Mouse (Mus musculus): Measurements from ENCODE around the gene Sh3bgrl2. TPM values are rescaled to one million over a fixed set of nuclear protein-coding genes. Genes with fewer than 3 reads are reported as not detected.
"Not testable (repeated sequence)": the region's sequence is repeated elsewhere in the genome, so short reads cannot be mapped to it uniquely, and the experiment has no call there.

Gene Sh3bgrl2
- polyA plus RNA-seq (2012; ENCODE audit: insufficient read depth, insufficient read length, low replicate concordance, missing spikeins), result not detected in 2 replicates

- peak within 1 kb of the TSS; percentile 58 for H3K4me3 ChIP-seq (ENCODE audit: insufficient read depth, low read depth, low read length)
- TF ChIP-seq CTCF (IDR thresholded peaks at IDR 0.05; ENCODE audit: insufficient read depth, low read depth, low read length) (no peak), POLR2A (IDR thresholded peaks at IDR 0.05; ENCODE audit: insufficient read depth, low read depth, low read length) (peak; percentile 86; the same call in 1 of the 2 replicates)
- peaks cover 15% of the 10 kb centered on the region for H3K4me1 ChIP-seq (ENCODE audit: control insufficient read depth, insufficient read depth, low read length)
- WGBS, result 2% methylated on average over 76 of the region's 76 CpGs
- peak within 1 kb of the TSS; percentile 43 for H3K27ac ChIP-seq (ENCODE audit: insufficient read depth, low read depth, low read length)
These were observed at the start of gene Sh3bgrl2 for GRCm38 (mm10) chr9:83547830-83548689. Gene Sh3bgrl2, plus strand, starts transcription at chr9:83548327.

- 65% methylated on average over 5 of the region's 5 CpGs for WGBS
- H3K4me3 ChIP-seq (ENCODE audit: insufficient read depth, low read depth, low read length); H3K4me1 ChIP-seq (ENCODE audit: control insufficient read depth, insufficient read depth, low read length); H3K27ac ChIP-seq (ENCODE audit: insufficient read depth, low read depth, low read length): not testable (repeated sequence)
These were observed 29.0 kb upstream of the Sh3bgrl2 start for GRCm38 (mm10) chr9:83519081-83519480.

- H3K4me1 ChIP-seq (ENCODE audit: control insufficient read depth, insufficient read depth, low read length), result peaks cover 4% of the 10 kb centered on the region; the same call in 1 of the 2 replicates
- no peak overlapping the region for H3K27ac ChIP-seq (ENCODE audit: insufficient read depth, low read depth, low read length)
- no peak overlapping the region for H3K4me3 ChIP-seq (ENCODE audit: insufficient read depth, low read depth, low read length)
- TF ChIP-seq CTCF (IDR thresholded peaks at IDR 0.05; ENCODE audit: insufficient read depth, low read depth, low read length) (no peak), POLR2A (IDR thresholded peaks at IDR 0.05; ENCODE audit: insufficient read depth, low read depth, low read length) (no peak)
- WGBS, result 64% methylated on average over 6 of the region's 6 CpGs
These were observed 28.5 kb upstream of the Sh3bgrl2 start for GRCm38 (mm10) chr9:83519510-83520155.

- Histone ChIP-seq H3K4me3 (ENCODE audit: insufficient read depth, low read depth, low read length) (no peak overlapping the region), H3K27ac (ENCODE audit: insufficient read depth, low read depth, low read length) (no peak overlapping the region), H3K4me1 (ENCODE audit: control insufficient read depth, insufficient read depth, low read length) (no peaks in the 10 kb centered on the region)
- TF ChIP-seq POLR2A (IDR thresholded peaks at IDR 0.05; ENCODE audit: insufficient read depth, low read depth, low read length) (no peak), CTCF (IDR thresholded peaks at IDR 0.05; ENCODE audit: insufficient read depth, low read depth, low read length) (no peak)
- 88% methylated on average over 7 of the region's 7 CpGs for WGBS
These were observed 20.6 kb upstream of the Sh3bgrl2 start for GRCm38 (mm10) chr9:83527341-83528060.

GRCm38 (mm10) chr9:83533044-83533769 is 14.9 kb upstream of the Sh3bgrl2 start:
- TF ChIP-seq POLR2A (IDR thresholded peaks at IDR 0.05; ENCODE audit: insufficient read depth, low read depth, low read length), result no peak
- TF ChIP-seq CTCF (IDR thresholded peaks at IDR 0.05; ENCODE audit: insufficient read depth, low read depth, low read length), result no peak
- 83% methylated on average over 5 of the region's 5 CpGs for WGBS
- Histone ChIP-seq H3K27ac (ENCODE audit: insufficient read depth, low read depth, low read length) (no peak overlapping the region), H3K4me3 (ENCODE audit: insufficient read depth, low read depth, low read length) (no peak overlapping the region), H3K4me1 (ENCODE audit: control insufficient read depth, insufficient read depth, low read length) (peaks cover 5% of the 10 kb centered on the region)

GRCm38 (mm10) chr9:83536959-83537358 is 11.2 kb upstream of the Sh3bgrl2 start:
- peaks cover 6% of the 10 kb centered on the region for H3K4me1 ChIP-seq (ENCODE audit: control insufficient read depth, insufficient read depth, low read length)
- H3K27ac ChIP-seq (ENCODE audit: insufficient read depth, low read depth, low read length), result no peak overlapping the region
- 93% methylated on average over 4 of the region's 4 CpGs for WGBS
- no peak for TF ChIP-seq CTCF (IDR thresholded peaks at IDR 0.05; ENCODE audit: insufficient read depth, low read depth, low read length)
- no peak for TF ChIP-seq POLR2A (IDR thresholded peaks at IDR 0.05; ENCODE audit: insufficient read depth, low read depth, low read length)
- no peak overlapping the region for H3K4me3 ChIP-seq (ENCODE audit: insufficient read depth, low read depth, low read length)

GRCm38 (mm10) chr9:83537510-83537909 is 10.6 kb upstream of the Sh3bgrl2 start:
- WGBS, result 44% methylated on average over 2 of the region's 2 CpGs
- Histone ChIP-seq H3K4me3 (ENCODE audit: insufficient read depth, low read depth, low read length) (no peak overlapping the region), H3K27ac (ENCODE audit: insufficient read depth, low read depth, low read length) (no peak overlapping the region), H3K4me1 (ENCODE audit: control insufficient read depth, insufficient read depth, low read length) (peaks cover 6% of the 10 kb centered on the region)
- TF ChIP-seq POLR2A (IDR thresholded peaks at IDR 0.05; ENCODE audit: insufficient read depth, low read depth, low read length), result no peak

- TF ChIP-seq CTCF (IDR thresholded peaks at IDR 0.05; ENCODE audit: insufficient read depth, low read depth, low read length) (no peak), POLR2A (IDR thresholded peaks at IDR 0.05; ENCODE audit: insufficient read depth, low read depth, low read length) (no peak)
- WGBS, result 50% methylated on average over 15 of the region's 15 CpGs
- H3K4me1 ChIP-seq (ENCODE audit: control insufficient read depth, insufficient read depth, low read length), result peaks cover 6% of the 10 kb centered on the region
- no peak overlapping the region for H3K27ac ChIP-seq (ENCODE audit: insufficient read depth, low read depth, low read length)
- no peak overlapping the region for H3K4me3 ChIP-seq (ENCODE audit: insufficient read depth, low read depth, low read length)
These were observed 10.1 kb upstream of the Sh3bgrl2 start for GRCm38 (mm10) chr9:83537921-83538536.

All from olfactory bulb, adult 2 months (tissue).